Mouse (Mus musculus) limb, embryonic 15.5 days (tissue): ENCODE results near the gene Fbxl21. TPM values are rescaled to one million over a fixed set of nuclear protein-coding genes. Genes with fewer than 3 reads are reported as not detected.

Source experiments
- ATAC-seq: fragments of 200-750 bp; cut with Nextera tagmentation; 2 replicates; pipeline ENCODE4 v1.8.0; 2017; ENCODE audit warnings: low read depth, moderate TSS enrichment; ENCODE audit not compliant: insufficient number of reproducible peaks, low FRiP score, low TSS enrichment
- H3K27ac ChIP-seq: fragments of 300-500 bp; sonication (generic); 2 replicates; pipeline ENCODE4 v1.5.1; 2015; ENCODE audit warnings: moderate library complexity, mild to moderate bottlenecking, inconsistent platforms
- H3K27me3 ChIP-seq: fragments of 300-500 bp; sonication (generic); 2 replicates; pipeline ENCODE4 v1.6.1; 2015; ENCODE audit warnings: inconsistent platforms
- H3K36me3 ChIP-seq: fragments of 300-500 bp; sonication (generic); 2 replicates; pipeline ENCODE4 v1.6.1; 2015; ENCODE audit warnings: inconsistent platforms
- H3K4me1 ChIP-seq: fragments of 300-500 bp; sonication (generic); 2 replicates; pipeline ENCODE4 v1.6.1; 2015; ENCODE audit warnings: inconsistent platforms
- H3K4me2 ChIP-seq: fragments of 300-500 bp; sonication (generic); 2 replicates; pipeline ENCODE4 v1.6.1; 2015; ENCODE audit warnings: mild to moderate bottlenecking, inconsistent platforms
- H3K4me3 ChIP-seq: fragments of 300-500 bp; sonication (generic); 2 replicates; pipeline ENCODE4 v1.5.1; 2015; ENCODE audit warnings: mild to moderate bottlenecking, inconsistent platforms
- H3K9ac ChIP-seq: fragments of 300-500 bp; sonication (generic); 2 replicates; pipeline ENCODE4 v1.6.1; 2015; ENCODE audit warnings: inconsistent platforms
- H3K9me3 ChIP-seq: fragments of 300-500 bp; sonication (generic); 2 replicates; pipeline ENCODE4 v1.6.1; 2016; ENCODE audit warnings: inconsistent platforms
- WGBS: fragments of 180-500 bp; shearing (Covaris S2); methylation state at CpG from one replicate; pipeline ENCODE4 v1.1.7; 2015; 5-methylcytosine and 5-hydroxymethylcytosine counted together
- polyA plus RNA-seq: library from polyadenylated mRNA; unstranded; fragments of >200 nt; fragmentation: Nextera tagmentation; extraction: Ambion mirVana; gene quantifications from 2 replicates; pipeline ENCODE4 v1.2.1, GENCODE M21; 2015

Gene Fbxl21
- polyA plus RNA-seq, 1 experiment from 2014 or later: 1.7 TPM

DNA sequence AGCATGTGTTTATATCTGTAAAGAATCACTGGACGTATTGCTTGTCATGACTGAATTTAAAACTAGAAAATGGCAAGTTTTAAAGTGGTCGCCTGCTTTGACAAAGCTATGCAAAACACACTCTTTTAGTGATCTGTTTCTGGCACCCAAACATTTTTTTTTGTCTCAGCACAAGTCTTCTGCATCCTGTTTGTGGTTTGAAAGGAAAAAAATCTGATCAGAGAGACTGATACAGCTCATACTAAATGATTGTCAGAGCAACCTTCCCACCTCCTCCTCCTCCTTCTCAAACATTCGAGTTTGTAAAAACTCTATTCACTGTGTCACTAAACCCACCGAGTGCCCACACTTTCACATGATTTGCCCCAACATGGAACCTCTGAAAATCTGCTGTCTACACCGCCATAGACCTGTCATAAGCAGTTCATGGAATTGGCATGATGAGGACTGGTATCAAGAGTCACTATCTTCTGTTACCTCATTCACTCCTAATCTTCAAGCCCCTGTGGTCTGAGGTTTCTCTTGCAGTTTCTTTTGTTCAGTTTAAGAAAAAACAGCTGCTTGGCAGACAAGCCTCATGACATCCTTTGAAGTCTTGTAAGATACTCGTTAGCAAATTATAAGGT, 15.3 kb upstream of the Fbxl21 start:
- WGBS: 71% methylated on average over 6 of the region's 6 CpGs
- Histone ChIP-seq H3K4me1 (no peaks in the 10 kb centered on the region), H3K9ac (no peak overlapping the region), H3K27me3 (no peaks in the 10 kb centered on the region), H3K27ac (no peak overlapping the region), H3K9me3 (no peaks in the 10 kb centered on the region), H3K4me3 (no peak overlapping the region), H3K4me2 (no peak overlapping the region), H3K36me3 (no peaks in the 10 kb centered on the region)
- ATAC-seq: no peak

DNA sequence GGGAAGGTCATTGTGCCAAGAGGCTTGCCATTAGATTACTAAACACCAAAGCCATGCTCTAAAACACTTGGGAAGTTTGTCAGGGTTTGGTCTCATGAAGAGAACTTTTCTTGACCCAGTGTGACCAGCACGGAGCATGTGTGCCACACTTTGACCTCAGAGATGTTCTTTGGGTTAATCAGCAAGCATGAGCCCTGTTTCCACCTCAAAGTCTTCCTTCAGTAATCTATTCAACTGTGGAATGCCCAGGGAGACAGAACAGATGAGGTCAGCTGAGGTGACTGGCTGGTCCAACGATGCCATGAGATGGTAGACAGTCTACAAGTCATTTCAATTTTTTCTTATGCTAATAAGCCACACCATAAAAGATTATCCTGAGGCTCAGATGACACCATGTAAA, 12.5 kb upstream of the Fbxl21 start:
- H3K4me2 ChIP-seq: no peak overlapping the region
- no peak overlapping the region for H3K4me3 ChIP-seq
- H3K4me1 ChIP-seq: no peaks in the 10 kb centered on the region
- H3K9ac ChIP-seq: no peak overlapping the region
- H3K36me3 ChIP-seq: no peaks in the 10 kb centered on the region
- no peak overlapping the region for H3K27ac ChIP-seq
- 83% methylated on average over 2 of the region's 2 CpGs for WGBS
- no peak for ATAC-seq
- no peaks in the 10 kb centered on the region for H3K9me3 ChIP-seq
- no peaks in the 10 kb centered on the region for H3K27me3 ChIP-seq

DNA sequence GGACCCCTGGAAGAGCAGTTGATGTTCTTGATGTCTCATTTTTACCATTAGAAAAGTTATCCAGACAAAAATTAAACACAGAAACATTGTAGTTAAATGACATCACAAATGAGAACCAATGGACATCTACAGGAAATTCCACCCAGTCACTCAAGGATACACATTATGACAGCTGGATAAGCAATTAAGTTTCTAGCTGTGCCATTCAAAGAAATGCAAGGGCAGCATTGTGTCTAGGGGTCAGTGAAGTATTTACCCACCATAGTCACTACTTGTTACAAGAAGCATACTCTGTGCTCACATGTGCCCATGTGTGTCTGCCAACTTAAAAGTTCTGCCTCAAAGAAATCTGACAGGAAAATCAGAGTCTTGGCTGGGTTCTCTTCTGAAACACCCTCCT, 8.7 kb upstream of the Fbxl21 start:
- Histone ChIP-seq H3K4me1 (no peaks in the 10 kb centered on the region), H3K9ac (no peak overlapping the region), H3K27ac (no peak overlapping the region), H3K36me3 (no peaks in the 10 kb centered on the region), H3K4me3 (no peak overlapping the region), H3K4me2 (no peak overlapping the region), H3K9me3 (no peaks in the 10 kb centered on the region), H3K27me3 (no peaks in the 10 kb centered on the region)
- ATAC-seq: no peak

DNA sequence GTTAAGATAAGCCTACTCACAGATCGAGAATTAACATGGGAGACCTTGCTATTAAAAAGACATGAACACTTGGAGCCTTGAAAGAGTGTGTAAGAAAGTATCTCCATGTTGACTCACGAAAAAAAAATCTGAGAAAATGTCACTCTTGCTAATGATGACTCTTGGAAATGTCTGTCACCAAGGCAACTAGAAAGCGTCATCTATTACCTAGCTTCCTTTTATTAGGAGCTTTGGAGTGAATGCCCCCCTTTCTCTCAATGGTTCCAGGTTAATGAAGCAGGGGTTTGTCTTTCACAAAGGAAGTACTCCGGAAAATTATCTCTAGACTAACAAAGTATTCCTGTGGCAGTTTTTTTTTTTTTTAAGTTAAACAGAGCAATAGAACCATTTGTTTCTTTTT, 6.0 kb upstream of the Fbxl21 start:
- H3K4me2 ChIP-seq: no peak overlapping the region
- H3K9ac ChIP-seq: no peak overlapping the region
- H3K4me3 ChIP-seq: no peak overlapping the region
- no peaks in the 10 kb centered on the region for H3K27me3 ChIP-seq
- no peaks in the 10 kb centered on the region for H3K4me1 ChIP-seq
- no peaks in the 10 kb centered on the region for H3K9me3 ChIP-seq
- H3K36me3 ChIP-seq: no peaks in the 10 kb centered on the region
- no peak overlapping the region for H3K27ac ChIP-seq
- ATAC-seq: no peak
- 81% methylated on average over 4 of the region's 4 CpGs for WGBS

DNA sequence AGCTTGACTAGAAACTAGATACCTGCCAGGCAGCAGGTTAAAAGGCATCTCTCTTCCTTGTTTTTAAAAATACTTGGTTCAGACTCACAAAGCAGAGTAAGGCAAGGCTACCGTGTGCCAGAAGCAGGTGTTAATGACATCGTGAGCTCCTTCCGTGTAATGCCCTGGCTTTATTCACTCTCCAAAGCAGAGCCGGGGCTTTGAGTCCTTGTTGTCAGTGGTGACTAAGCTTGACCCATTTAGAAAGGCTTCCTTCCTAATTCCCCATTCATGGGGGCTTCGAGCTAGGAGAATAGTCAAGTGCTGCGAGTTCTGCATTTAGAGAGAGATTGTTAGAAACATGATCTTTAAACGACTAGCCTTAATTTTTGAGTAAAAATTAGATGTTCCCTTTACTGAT, 5.5 kb upstream of the Fbxl21 start:
- H3K9me3 ChIP-seq: no peaks in the 10 kb centered on the region
- no peak for ATAC-seq
- no peak overlapping the region for H3K4me3 ChIP-seq
- H3K4me1 ChIP-seq: no peaks in the 10 kb centered on the region
- H3K9ac ChIP-seq: no peak overlapping the region
- no peak overlapping the region for H3K27ac ChIP-seq
- 56% methylated on average over 7 of the region's 7 CpGs for WGBS
- H3K27me3 ChIP-seq: no peaks in the 10 kb centered on the region
- no peaks in the 10 kb centered on the region for H3K36me3 ChIP-seq
- H3K4me2 ChIP-seq: no peak overlapping the region

DNA sequence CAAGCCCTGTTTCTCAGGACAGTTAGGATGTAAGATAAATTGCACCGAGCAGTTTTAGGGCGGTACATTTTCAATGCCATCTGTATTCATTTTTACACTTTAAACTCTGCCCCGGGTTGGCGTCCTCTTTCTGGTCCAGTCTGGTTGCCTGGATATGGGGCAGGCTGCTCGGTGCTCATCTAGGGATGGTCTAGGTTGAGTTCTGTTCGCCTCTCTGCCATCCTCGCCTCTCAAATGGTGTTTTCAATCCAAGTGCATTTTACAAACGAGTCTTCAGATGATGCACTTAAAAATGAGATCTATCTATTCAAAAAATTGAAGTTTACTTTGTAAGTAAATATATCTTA, 522 bp downstream of the Fbxl21 start:
- ATAC-seq: no peak
- WGBS: 6% methylated on average over 8 of the region's 8 CpGs
- H3K36me3 ChIP-seq: no peaks in the 10 kb centered on the region

DNA sequence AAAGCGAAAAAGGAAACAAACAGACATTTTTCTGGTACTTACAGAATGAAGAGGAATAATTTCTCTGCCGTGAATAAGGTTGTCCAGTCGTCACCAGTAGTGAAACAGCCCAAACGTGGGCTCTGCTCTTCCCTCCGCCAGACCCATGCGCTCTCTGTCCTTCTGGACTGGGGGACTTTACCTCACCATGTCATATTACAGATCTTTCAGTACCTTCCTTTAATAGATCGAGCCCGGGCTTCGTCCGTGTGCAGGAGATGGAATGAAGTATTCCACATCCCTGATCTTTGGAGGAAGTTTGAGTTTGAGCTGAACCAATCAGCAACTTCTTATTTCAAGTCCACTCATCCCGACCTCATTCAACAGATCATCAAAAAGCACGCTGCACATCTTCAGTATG, 4.6 kb downstream of the Fbxl21 start:
- 85% methylated on average over 12 of the region's 12 CpGs for WGBS
- Histone ChIP-seq H3K4me2 (no peak overlapping the region), H3K4me1 (peaks cover 3% of the 10 kb centered on the region; the same call in 1 of the 2 replicates), H3K9ac (no peak overlapping the region), H3K27ac (no peak overlapping the region), H3K9me3 (no peaks in the 10 kb centered on the region), H3K4me3 (no peak overlapping the region), H3K27me3 (no peaks in the 10 kb centered on the region), H3K36me3 (no peaks in the 10 kb centered on the region)
- ATAC-seq: no peak

More for the DNA sequence above, 522 bp downstream of the Fbxl21 start:
- peak overlapping the region; percentile 56 for H3K4me3 ChIP-seq
- peaks cover 3% of the 10 kb centered on the region; the same call in 1 of the 2 replicates for H3K4me1 ChIP-seq
- peak overlapping the region; percentile 43; the same call in 1 of the 2 replicates for H3K27ac ChIP-seq
- peak overlapping the region; percentile 24 for H3K9ac ChIP-seq
- H3K9me3 ChIP-seq: no peaks in the 10 kb centered on the region
- no peaks in the 10 kb centered on the region for H3K27me3 ChIP-seq
- peak overlapping the region; percentile 76 for H3K4me2 ChIP-seq

DNA sequence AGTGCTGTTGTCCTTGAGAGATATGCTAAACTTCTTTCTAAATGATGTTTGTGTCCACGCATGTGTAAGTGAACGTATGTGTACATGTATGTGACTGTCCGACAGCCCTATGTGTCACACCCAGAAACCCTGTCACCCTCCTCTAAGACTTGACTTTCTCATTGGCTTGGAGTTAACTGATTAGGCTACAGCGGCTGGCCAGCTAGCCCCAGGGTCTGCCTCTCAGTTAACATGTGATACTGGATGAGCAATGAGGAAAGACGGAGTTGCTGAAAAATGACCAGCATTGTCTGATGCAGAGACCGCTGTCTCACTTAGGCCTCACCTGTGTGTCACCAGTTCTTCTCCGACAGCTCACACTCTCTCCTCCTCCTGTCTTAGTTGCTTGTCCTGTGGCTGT, 5.6 kb downstream of the Fbxl21 start:
- H3K27me3 ChIP-seq: no peaks in the 10 kb centered on the region
- 87% methylated on average over 7 of the region's 7 CpGs for WGBS
- H3K27ac ChIP-seq: no peak overlapping the region
- no peak overlapping the region for H3K9ac ChIP-seq
- no peaks in the 10 kb centered on the region for H3K36me3 ChIP-seq
- H3K4me1 ChIP-seq: peaks cover under 1% of the 10 kb centered on the region; the same call in 1 of the 2 replicates
- no peak overlapping the region for H3K4me2 ChIP-seq
- no peak overlapping the region for H3K4me3 ChIP-seq
- no peak for ATAC-seq
- no peaks in the 10 kb centered on the region for H3K9me3 ChIP-seq

DNA sequence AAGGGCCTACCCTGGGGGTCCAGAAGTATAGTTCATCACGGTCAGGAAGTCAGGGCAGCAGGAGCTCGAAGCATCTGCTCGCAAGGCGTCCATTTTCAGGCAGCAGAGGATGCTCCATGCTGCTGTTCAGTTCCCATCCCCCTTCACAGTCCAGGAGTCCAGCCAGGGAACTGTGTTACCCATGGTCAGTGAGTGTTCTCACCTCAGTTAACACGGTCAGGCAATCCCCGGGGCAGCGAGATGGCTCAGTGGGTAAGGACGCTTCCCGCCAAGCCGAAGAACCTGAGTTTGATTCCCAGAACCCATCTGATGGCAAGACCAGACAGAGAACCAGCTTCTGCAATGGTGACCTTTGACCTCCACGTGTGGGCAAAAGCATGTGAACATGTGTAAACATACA, 6.0 kb downstream of the Fbxl21 start:
- Histone ChIP-seq H3K27me3 (no peaks in the 10 kb centered on the region), H3K36me3 (no peaks in the 10 kb centered on the region), H3K27ac (no peak overlapping the region), H3K4me2 (no peak overlapping the region), H3K4me1 (no peaks in the 10 kb centered on the region), H3K9me3 (no peaks in the 10 kb centered on the region; the same call in 1 of the 2 replicates), H3K4me3 (no peak overlapping the region), H3K9ac (no peak overlapping the region)
- WGBS: 85% methylated on average over 11 of the region's 11 CpGs
- no peak for ATAC-seq

DNA sequence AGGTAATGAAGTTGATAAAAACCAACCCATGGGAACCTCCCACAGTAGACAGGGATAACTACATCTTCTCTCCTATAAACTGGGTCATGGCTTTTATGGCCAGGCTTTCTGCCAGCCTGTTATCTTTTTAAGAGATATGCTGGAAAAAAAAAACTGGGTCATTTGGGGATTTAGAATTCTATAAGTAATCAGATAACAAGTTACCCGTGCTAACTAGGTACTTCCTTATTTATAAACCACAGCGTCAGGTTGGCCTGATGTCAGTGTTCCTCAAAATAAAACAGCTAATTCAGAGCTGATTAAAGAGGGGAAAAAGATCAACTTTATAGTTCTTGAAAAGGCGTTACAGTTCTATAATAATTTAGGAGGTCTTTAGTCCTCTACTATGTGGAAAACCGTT, 6.8 kb downstream of the Fbxl21 start:
- no peak overlapping the region for H3K27ac ChIP-seq
- H3K4me1 ChIP-seq: no peaks in the 10 kb centered on the region
- H3K36me3 ChIP-seq: no peaks in the 10 kb centered on the region
- no peak overlapping the region for H3K4me3 ChIP-seq
- no peaks in the 10 kb centered on the region for H3K27me3 ChIP-seq
- no peak overlapping the region for H3K4me2 ChIP-seq
- 58% methylated on average over 4 of the region's 4 CpGs for WGBS
- H3K9me3 ChIP-seq: no peaks in the 10 kb centered on the region; the same call in 1 of the 2 replicates
- ATAC-seq: no peak
- H3K9ac ChIP-seq: no peak overlapping the region

DNA sequence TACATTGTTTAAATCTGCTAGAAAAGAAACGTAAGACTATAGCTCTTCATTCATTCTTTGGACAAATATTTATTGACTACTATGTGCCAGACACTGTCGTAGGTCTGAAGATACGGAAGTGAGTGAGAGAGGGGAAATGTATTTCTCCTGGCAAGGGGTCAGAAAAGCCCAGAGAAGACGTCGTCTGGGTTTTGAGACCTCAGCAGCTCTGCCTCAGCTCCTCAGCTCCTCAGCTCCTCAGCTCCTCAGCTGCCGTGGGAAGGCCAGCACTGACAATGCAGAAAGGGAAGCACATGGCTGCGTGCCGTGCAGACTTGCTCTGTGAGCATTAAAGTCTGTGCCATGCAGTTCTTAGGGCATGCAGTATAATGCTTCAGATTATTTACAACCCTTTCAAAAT, 7.4 kb downstream of the Fbxl21 start:
- no peak for ATAC-seq
- 49% methylated on average over 8 of the region's 8 CpGs for WGBS
- H3K27ac ChIP-seq: no peak overlapping the region
- no peak overlapping the region for H3K4me3 ChIP-seq
- H3K9me3 ChIP-seq: no peaks in the 10 kb centered on the region; the same call in 1 of the 2 replicates
- H3K4me2 ChIP-seq: no peak overlapping the region
- no peaks in the 10 kb centered on the region for H3K27me3 ChIP-seq
- H3K9ac ChIP-seq: no peak overlapping the region
- no peaks in the 10 kb centered on the region for H3K4me1 ChIP-seq
- H3K36me3 ChIP-seq: no peaks in the 10 kb centered on the region

DNA sequence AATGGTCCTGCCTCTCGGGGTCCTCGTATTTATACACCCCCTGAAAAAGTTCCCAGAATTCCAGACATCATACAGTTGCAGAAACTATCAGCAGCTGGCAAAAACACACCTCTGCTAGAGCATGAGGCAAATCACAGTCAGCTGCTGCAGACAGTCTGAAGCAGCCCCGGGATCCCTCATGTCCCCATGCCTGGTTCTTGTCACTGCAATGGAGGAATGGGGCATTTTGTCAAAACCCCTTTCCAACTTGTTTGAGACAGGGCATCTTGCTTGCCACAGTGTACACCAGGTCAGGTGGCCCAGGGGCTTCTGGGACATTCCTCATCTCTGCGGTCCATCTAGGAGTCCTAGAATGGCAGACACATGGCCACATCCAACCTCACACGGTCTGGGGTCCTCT, 12.7 kb downstream of the Fbxl21 start:
- no peaks in the 10 kb centered on the region for H3K36me3 ChIP-seq
- H3K9ac ChIP-seq: no peak overlapping the region
- no peak overlapping the region for H3K4me2 ChIP-seq
- no peaks in the 10 kb centered on the region; the same call in 1 of the 2 replicates for H3K9me3 ChIP-seq
- ATAC-seq: no peak
- no peaks in the 10 kb centered on the region for H3K4me1 ChIP-seq
- H3K4me3 ChIP-seq: no peak overlapping the region
- H3K27me3 ChIP-seq: no peaks in the 10 kb centered on the region
- WGBS: 82% methylated on average over 5 of the region's 5 CpGs
- no peak overlapping the region for H3K27ac ChIP-seq

DNA sequence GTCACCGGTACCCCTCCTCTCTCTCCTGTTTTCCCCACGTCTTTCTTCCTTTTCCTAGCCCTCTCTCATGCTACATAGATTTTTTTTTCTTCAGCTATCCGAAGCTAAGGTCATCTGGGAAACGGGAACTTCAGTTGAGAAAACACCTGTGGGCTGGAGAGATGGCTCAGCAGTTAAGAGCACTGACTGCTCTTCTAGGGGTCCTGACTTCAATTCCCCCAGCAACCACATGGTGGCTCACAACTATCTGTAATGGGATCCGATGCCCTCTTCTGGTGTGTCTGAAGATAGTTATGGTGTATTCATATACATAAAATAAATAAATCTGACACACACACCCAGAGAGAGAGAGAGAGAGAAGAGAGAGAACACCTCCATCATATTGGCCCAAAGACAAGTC, 13.3 kb downstream of the Fbxl21 start:
- no peaks in the 10 kb centered on the region for H3K27me3 ChIP-seq
- H3K4me1 ChIP-seq: no peaks in the 10 kb centered on the region
- no peak overlapping the region for H3K27ac ChIP-seq
- H3K4me2 ChIP-seq: no peak overlapping the region
- H3K4me3 ChIP-seq: no peak overlapping the region
- H3K9me3 ChIP-seq: no peaks in the 10 kb centered on the region; the same call in 1 of the 2 replicates
- no peak overlapping the region for H3K9ac ChIP-seq
- 68% methylated on average over 5 of the region's 5 CpGs for WGBS
- no peak for ATAC-seq
- no peaks in the 10 kb centered on the region for H3K36me3 ChIP-seq
